Mouse (Mus musculus) hindlimb bud, embryonic 11.5 days (tissue): ENCODE measurements at regions not wholly inside any gene's neighbourhood (a gene's known extent, or its start where the extent isn't known, plus 50 kb on each side); places are given as distances from the start of the nearest gene placed in this dataset.
A peak's percentile ranks its signal among the peaks of the same experiment; 100 is the strongest.

Experiments used
- DNase-seq: peaks from one replicate; pipeline ENCODE4 v3.0.0-alpha.2; 2012; ENCODE audit warnings: low read depth, low spot score; ENCODE audit errors: extremely low spot score

- no peak for DNase-seq
These were observed 52.0 kb upstream of the Dynlrb2 start for GRCm38 (mm10) chr8:116452806-116453205.

GRCm38 (mm10) chr8:116451397-116451796, 53.4 kb upstream of the Dynlrb2 start:
- no peak for DNase-seq

- DNase-seq: no peak
These were observed 57.3 kb upstream of the Dynlrb2 start for GRCm38 (mm10) chr8:116447452-116447851.

- DNase-seq: no peak
These were observed 61.9 kb upstream of the Dynlrb2 start for GRCm38 (mm10) chr8:116442827-116443226.

GRCm38 (mm10) chr8:116438895-116439294, 65.9 kb upstream of the Dynlrb2 start:
- DNase-seq: peak; percentile 64

GRCm38 (mm10) chr8:116435268-116435980, 69.3 kb upstream of the Dynlrb2 start:
- no peak for DNase-seq

GRCm38 (mm10) chr8:116430051-116430450, 74.7 kb upstream of the Dynlrb2 start:
- no peak for DNase-seq

- no peak for DNase-seq
These were observed 75.1 kb upstream of the Dynlrb2 start for GRCm38 (mm10) chr8:116429649-116430048.

GRCm38 (mm10) chr8:116422826-116423225, 81.9 kb upstream of the Dynlrb2 start:
- no peak for DNase-seq

- no peak for DNase-seq
These were observed 92.1 kb upstream of the Dynlrb2 start for GRCm38 (mm10) chr8:116412703-116413102.

GRCm38 (mm10) chr8:116410041-116410440, 94.7 kb upstream of the Dynlrb2 start:
- DNase-seq: no peak

- no peak for DNase-seq
These were observed 95.8 kb upstream of the Dynlrb2 start for GRCm38 (mm10) chr8:116409011-116409410.

- no peak for DNase-seq
These were observed 100.2 kb upstream of the Dynlrb2 start for GRCm38 (mm10) chr8:116404571-116404970.

GRCm38 (mm10) chr8:116403366-116403765, 101.4 kb upstream of the Dynlrb2 start:
- DNase-seq: no peak

GRCm38 (mm10) chr8:116399452-116399851, 105.3 kb upstream of the Dynlrb2 start:
- no peak for DNase-seq

- DNase-seq: no peak
These were observed 106.1 kb upstream of the Dynlrb2 start for GRCm38 (mm10) chr8:116398565-116399205.

- no peak for DNase-seq
These were observed 119.4 kb upstream of the Dynlrb2 start for GRCm38 (mm10) chr8:116385193-116385955.

- no peak for DNase-seq
These were observed 120.2 kb upstream of the Dynlrb2 start for GRCm38 (mm10) chr8:116384418-116385089.

- peak; percentile 31 for DNase-seq
These were observed 121.0 kb upstream of the Dynlrb2 start for GRCm38 (mm10) chr8:116383495-116384417.

GRCm38 (mm10) chr8:116383036-116383435, 121.7 kb upstream of the Dynlrb2 start:
- no peak for DNase-seq
